Mouse (Mus musculus) fibroblast of lung, adult 2 months (primary cell): ENCODE data around the gene Tcap.

Experiments used
- DNase-seq: peaks from one replicate; pipeline ENCODE4 v3.0.0-alpha.2; 2011; ENCODE audit warnings: low read depth

Tcap gene

GRCm38 (mm10) chr11:98355732-98356299 lies 27.8 kb upstream of the Tcap start:
- no peak for DNase-seq

- no peak for DNase-seq
These were observed 26.8 kb upstream of the Tcap start for GRCm38 (mm10) chr11:98356625-98357394.

GRCm38 (mm10) chr11:98357396-98358160 lies 26.0 kb upstream of the Tcap start:
- DNase-seq: no peak

- DNase-seq: peak; percentile 72
These were observed 25.2 kb upstream of the Tcap start, which contains the start of gene Stard3 for GRCm38 (mm10) chr11:98358161-98359083. Gene Stard3, plus strand, starts transcription at chr11:98358368.

- DNase-seq: no peak
These were observed 22.6 kb upstream of the Tcap start for GRCm38 (mm10) chr11:98360866-98361521.

- DNase-seq: no peak
These were observed 19.8 kb upstream of the Tcap start for GRCm38 (mm10) chr11:98363817-98364216.

- DNase-seq: no peak
These were observed 19.2 kb upstream of the Tcap start for GRCm38 (mm10) chr11:98364410-98364809.

GRCm38 (mm10) chr11:98366290-98366689 lies 17.3 kb upstream of the Tcap start:
- no peak for DNase-seq

- no peak for DNase-seq
These were observed 16.3 kb upstream of the Tcap start for GRCm38 (mm10) chr11:98367171-98367862.

GRCm38 (mm10) chr11:98367863-98368186 lies 15.8 kb upstream of the Tcap start:
- DNase-seq: no peak

GRCm38 (mm10) chr11:98369337-98369736 lies 14.3 kb upstream of the Tcap start:
- no peak for DNase-seq

GRCm38 (mm10) chr11:98370588-98370987 lies 13.0 kb upstream of the Tcap start:
- DNase-seq: no peak

GRCm38 (mm10) chr11:98371556-98372240 lies 11.9 kb upstream of the Tcap start:
- no peak for DNase-seq

GRCm38 (mm10) chr11:98372406-98372805 lies 11.2 kb upstream of the Tcap start:
- no peak for DNase-seq

GRCm38 (mm10) chr11:98373244-98373643 lies 10.4 kb upstream of the Tcap start:
- no peak for DNase-seq

GRCm38 (mm10) chr11:98374266-98374665 lies 9.3 kb upstream of the Tcap start:
- DNase-seq: no peak

- no peak for DNase-seq
These were observed 6.9 kb upstream of the Tcap start for GRCm38 (mm10) chr11:98376756-98377155.

GRCm38 (mm10) chr11:98377787-98378186 lies 5.8 kb upstream of the Tcap start:
- DNase-seq: no peak

- no peak for DNase-seq
These were observed 4.2 kb upstream of the Tcap start for GRCm38 (mm10) chr11:98379379-98379778.

- DNase-seq: no peak
These were observed 3.5 kb upstream of the Tcap start for GRCm38 (mm10) chr11:98380106-98380505.
